Mouse (Mus musculus) stomach, embryonic 16.5 days (tissue): ENCODE results near the gene Tmem120b. TPM values are rescaled to one million over a fixed set of nuclear protein-coding genes. Genes with fewer than 3 reads are reported as not detected.

Experiments used
- ATAC-seq: fragments of 200-750 bp; cut with Nextera tagmentation; 2 replicates; pipeline ENCODE4 v1.8.0; 2017; ENCODE audit warnings: moderate number of reproducible peaks, moderate TSS enrichment; ENCODE audit not compliant: insufficient read depth, low FRiP score
- H3K27ac ChIP-seq: fragments of 300-500 bp; sonication (generic); 2 replicates; pipeline ENCODE4 v1.5.1; 2014; ENCODE audit warnings: low read length
- H3K27me3 ChIP-seq: fragments of 300-500 bp; sonication (generic); 2 replicates; pipeline ENCODE4 v1.6.1; 2014; ENCODE audit warnings: low read length, control low read depth, mixed read lengths; ENCODE audit not compliant: control insufficient read depth, insufficient read depth
- H3K36me3 ChIP-seq: fragments of 300-500 bp; sonication (generic); 2 replicates; pipeline ENCODE4 v1.6.1; 2014; ENCODE audit warnings: low read length; ENCODE audit not compliant: control insufficient read depth, insufficient read depth
- H3K4me1 ChIP-seq: fragments of 300-500 bp; sonication (generic); 2 replicates; pipeline ENCODE4 v1.6.1; 2014; ENCODE audit warnings: low read length, control low read depth, mixed read lengths; ENCODE audit not compliant: control insufficient read depth, insufficient read depth
- H3K4me2 ChIP-seq: fragments of 300-500 bp; sonication (generic); 2 replicates; pipeline ENCODE4 v1.6.1; 2014; ENCODE audit warnings: low read depth, low read length, mixed read lengths
- H3K4me3 ChIP-seq: fragments of 300-500 bp; sonication (generic); replicated peaks from 2 replicates; pipeline ENCODE4 v1.5.1; 2014; ENCODE audit warnings: mild to moderate bottlenecking, low read length
- H3K9ac ChIP-seq: fragments of 300-500 bp; sonication (generic); 2 replicates; pipeline ENCODE4 v1.6.1; 2014; ENCODE audit warnings: low read length
- H3K9me3 ChIP-seq: fragments of 300-500 bp; sonication (generic); replicated peaks from 2 replicates; pipeline ENCODE4 v1.6.1; 2016; ENCODE audit warnings: low read length, control low read depth; ENCODE audit not compliant: control insufficient read depth
- WGBS: fragments of 180-500 bp; shearing (Covaris S2); extraction: QIAGEN DNeasy Blood & Tissue Kit; methylation state at CpG from one replicate; pipeline ENCODE4 v1.1.7; 2014; 5-methylcytosine and 5-hydroxymethylcytosine counted together
- polyA plus RNA-seq: library from polyadenylated mRNA; unstranded; fragments of >200 nt; fragmentation: Nextera tagmentation; extraction: Ambion mirVana; gene quantifications from 2 replicates; pipeline ENCODE4 v1.2.1, GENCODE M21; 2015

Gene Tmem120b
- polyA plus RNA-seq, 1 experiment from 2014 or later = 15.3 TPM

GRCm38 (mm10) chr5:123127031-123127430, 58.8 kb downstream of the Tmem120b start:
- peaks cover 5% of the 10 kb centered on the region for H3K4me1 ChIP-seq
- no peak overlapping the region for H3K9ac ChIP-seq
- H3K4me2 ChIP-seq = no peak overlapping the region
- ATAC-seq = no peak
- H3K36me3 ChIP-seq = no peaks in the 10 kb centered on the region
- H3K9me3 ChIP-seq = no peaks in the 10 kb centered on the region
- H3K27me3 ChIP-seq = no peaks in the 10 kb centered on the region
- no peak overlapping the region for H3K27ac ChIP-seq
- H3K4me3 ChIP-seq = no peak overlapping the region
- 69% methylated on average over 6 of the region's 6 CpGs for WGBS

- no peaks in the 10 kb centered on the region for H3K27me3 ChIP-seq
- H3K9me3 ChIP-seq = no peaks in the 10 kb centered on the region
- no peaks in the 10 kb centered on the region for H3K36me3 ChIP-seq
- WGBS = 60% methylated on average over 10 of the region's 10 CpGs
- H3K4me2 ChIP-seq = no peak overlapping the region
- no peak for ATAC-seq
- H3K4me3 ChIP-seq = no peak overlapping the region
- peaks cover 19% of the 10 kb centered on the region for H3K4me1 ChIP-seq
- no peak overlapping the region for H3K27ac ChIP-seq
- peak overlapping the region; percentile 13; the same call in 1 of the 2 replicates for H3K9ac ChIP-seq
Measured at GRCm38 (mm10) chr5:123128426-123129169, 60.4 kb downstream of the Tmem120b start.

GRCm38 (mm10) chr5:123129170-123129757, 61.0 kb downstream of the Tmem120b start:
- Histone ChIP-seq H3K27me3 (no peaks in the 10 kb centered on the region), H3K4me3 (no peak overlapping the region), H3K27ac (no peak overlapping the region), H3K4me2 (no peak overlapping the region), H3K4me1 (peaks cover 26% of the 10 kb centered on the region), H3K36me3 (no peaks in the 10 kb centered on the region), H3K9me3 (no peaks in the 10 kb centered on the region), H3K9ac (peak overlapping the region; percentile 13; the same call in 1 of the 2 replicates)
- 85% methylated on average over 10 of the region's 10 CpGs for WGBS
- no peak for ATAC-seq

DNA sequence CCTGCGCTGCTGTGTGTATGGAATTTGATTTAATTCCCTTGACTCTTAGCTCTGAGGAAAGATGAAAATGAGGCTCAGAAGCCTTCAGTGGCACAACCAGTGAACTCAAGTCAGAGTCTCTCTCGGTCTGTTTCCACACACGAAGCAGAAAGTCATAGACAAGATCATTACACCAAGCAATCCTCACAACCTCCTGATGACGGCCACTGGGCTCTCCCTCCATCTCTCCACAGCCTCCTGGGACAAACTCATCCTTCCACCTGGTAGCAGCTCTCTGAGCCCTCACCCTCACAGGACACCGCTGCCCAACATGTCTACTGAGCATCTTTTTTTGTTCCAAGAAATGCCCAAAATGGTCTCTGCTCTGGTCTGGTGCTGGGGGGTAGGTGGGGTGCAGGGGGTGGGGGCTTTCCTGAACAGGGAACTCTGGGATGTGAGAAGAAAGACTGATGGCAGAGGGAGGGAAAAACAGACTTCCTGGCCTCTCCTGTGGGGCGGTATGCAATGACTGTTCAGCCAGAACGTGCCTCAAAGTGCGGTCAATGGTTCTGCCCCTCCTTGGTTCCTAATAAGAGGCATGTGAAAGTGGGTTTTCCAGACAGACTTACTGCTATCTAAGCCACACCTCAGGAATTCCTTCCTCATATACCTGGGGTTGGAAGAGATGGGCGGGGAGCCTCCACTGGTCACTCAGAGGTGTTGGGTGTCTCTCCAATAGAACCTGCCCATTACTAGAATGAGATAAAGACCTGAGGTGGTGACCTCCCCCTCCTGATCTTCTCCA, 62.0 kb downstream of the Tmem120b start:
- H3K9me3 ChIP-seq = no peaks in the 10 kb centered on the region
- H3K36me3 ChIP-seq = no peaks in the 10 kb centered on the region
- 82% methylated on average over 9 of the region's 9 CpGs for WGBS
- peaks cover 35% of the 10 kb centered on the region for H3K4me1 ChIP-seq
- no peak overlapping the region for H3K9ac ChIP-seq
- no peaks in the 10 kb centered on the region for H3K27me3 ChIP-seq
- H3K4me2 ChIP-seq = no peak overlapping the region
- no peak for ATAC-seq
- no peak overlapping the region; the same call in 1 of the 2 replicates for H3K27ac ChIP-seq
- no peak overlapping the region for H3K4me3 ChIP-seq

- WGBS = 73% methylated on average over 5 of the region's 5 CpGs
- no peak overlapping the region for H3K9ac ChIP-seq
- no peaks in the 10 kb centered on the region for H3K36me3 ChIP-seq
- H3K9me3 ChIP-seq = no peaks in the 10 kb centered on the region
- H3K4me1 ChIP-seq = peaks cover 40% of the 10 kb centered on the region
- H3K4me2 ChIP-seq = no peak overlapping the region
- H3K4me3 ChIP-seq = no peak overlapping the region
- no peak overlapping the region for H3K27ac ChIP-seq
- no peak for ATAC-seq
- H3K27me3 ChIP-seq = no peaks in the 10 kb centered on the region
Measured at GRCm38 (mm10) chr5:123130814-123131148, 62.6 kb downstream of the Tmem120b start.

GRCm38 (mm10) chr5:123132308-123133071, 64.3 kb downstream of the Tmem120b start, which contains the start of gene Rhof:
TSS of gene Rhof (minus strand) at chr5:123132692.
- Histone ChIP-seq H3K27ac (peak within 1 kb of the TSS; percentile 100), H3K4me2 (peak within 1 kb of the TSS; percentile 97), H3K9ac (peak within 1 kb of the TSS; percentile 75), H3K27me3 (no peaks in the 10 kb centered on the region), H3K9me3 (no peaks in the 10 kb centered on the region), H3K4me3 (peak within 1 kb of the TSS; percentile 50), H3K36me3 (no peaks in the 10 kb centered on the region), H3K4me1 (peaks cover 56% of the 10 kb centered on the region)
- WGBS = 4% methylated on average over 44 of the region's 44 CpGs
- ATAC-seq = peak; percentile 28

- WGBS = 14% methylated on average over 18 of the region's 18 CpGs
- H3K4me1 ChIP-seq = peaks cover 61% of the 10 kb centered on the region
- peak overlapping the region; percentile 97 for H3K4me2 ChIP-seq
- peak overlapping the region; percentile 34; the same call in 1 of the 2 replicates for H3K9ac ChIP-seq
- H3K9me3 ChIP-seq = no peaks in the 10 kb centered on the region
- H3K27me3 ChIP-seq = no peaks in the 10 kb centered on the region
- H3K36me3 ChIP-seq = no peaks in the 10 kb centered on the region
- ATAC-seq = no peak
- peak overlapping the region; percentile 100 for H3K27ac ChIP-seq
- H3K4me3 ChIP-seq = 0 out of 2 replicates have a peak overlapping the region, but pooled peaks have one; percentile 8
Measured at GRCm38 (mm10) chr5:123133083-123133783, 65.0 kb downstream of the Tmem120b start.

- H3K36me3 ChIP-seq = no peaks in the 10 kb centered on the region
- H3K4me3 ChIP-seq = no peak overlapping the region
- H3K27me3 ChIP-seq = no peaks in the 10 kb centered on the region
- H3K9ac ChIP-seq = no peak overlapping the region
- WGBS = 29% methylated on average over 7 of the region's 7 CpGs
- no peak for ATAC-seq
- H3K4me2 ChIP-seq = peak overlapping the region; percentile 97; the same call in 1 of the 2 replicates
- peak overlapping the region; percentile 100 for H3K27ac ChIP-seq
- peaks cover 61% of the 10 kb centered on the region for H3K4me1 ChIP-seq
- H3K9me3 ChIP-seq = no peaks in the 10 kb centered on the region
Measured at GRCm38 (mm10) chr5:123133784-123134143, 65.5 kb downstream of the Tmem120b start.
